Comparison of ENCODE assay signal across 11 mouse cellular contexts in the genomic region with DNA sequence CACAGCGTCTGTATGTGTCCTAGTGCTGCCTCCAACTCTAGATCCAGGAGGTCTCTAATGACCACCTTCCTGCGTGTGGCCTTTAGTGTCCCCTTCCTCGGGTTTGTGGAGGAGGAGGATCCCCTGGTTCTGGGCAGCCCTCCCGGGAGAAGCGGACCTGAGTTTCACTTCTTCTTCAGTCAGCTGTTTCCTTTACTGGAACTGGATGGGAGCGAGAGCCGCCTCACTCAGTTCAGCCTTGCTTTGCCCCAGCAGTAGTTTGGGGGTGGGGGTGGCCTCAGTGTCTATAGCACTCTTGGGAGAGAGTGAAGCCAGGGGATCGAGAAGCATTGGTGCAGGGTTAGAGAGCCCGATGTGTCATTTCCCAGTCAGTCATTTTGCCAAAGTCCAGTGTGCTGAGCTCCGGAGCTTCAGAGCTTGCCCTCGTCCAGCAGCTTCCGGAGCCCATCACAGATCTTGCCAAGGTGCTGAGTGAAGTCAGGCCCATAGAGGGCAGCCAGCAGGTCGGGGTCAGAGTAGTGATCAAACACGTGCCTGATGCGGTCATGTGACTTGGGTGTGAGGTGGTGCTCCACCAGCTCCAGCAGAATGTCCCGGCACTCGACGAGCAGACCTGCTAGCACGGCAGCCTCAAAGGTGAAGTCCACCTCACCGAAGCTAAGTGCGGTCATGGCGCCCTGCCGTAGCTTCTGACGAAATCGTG. TPM values are rescaled to one million over a fixed set of nuclear protein-coding genes. Genes with fewer than 3 reads are reported as not detected.
A peak's percentile ranks its signal among the peaks of the same experiment; 100 is the strongest.
DNase-seq lines count a peak whose midpoint lies in the region; ATAC-seq lines count a peak whose summit lies in the region.
"Had no signal": no experiment of that assay in that cellular context is flagged by ENCODE, and none has a peak within 500 bp of the region (broad histone marks: within the 10 kb centered on the region; RNA-seq: fewer than 3 reads in every experiment).

No protein-coding gene starts in this region.

- no peaks in the 10 kb centered on the region for H3K27me3 ChIP-seq in heart, embryonic 14.5 days (ENCODE audit: control insufficient read depth, insufficient read depth, low read length)
- H3K27me3 ChIP-seq: hindbrain, embryonic 12.5 days had no signal

- no peak for DNase-seq in heart, adult 8-10 months (ENCODE audit: low spot score)
- DNase-seq in thymus, postnatal 14 days = peak; percentile 12
- no peak for DNase-seq in thymus, postnatal 0 days (ENCODE audit: low spot score)
- DNase-seq in kidney, postnatal 10 days = peak; percentile 63
- no peak for DNase-seq in right cerebral cortex, postnatal 36 days (ENCODE audit: low spot score in 2 of 2)
- no peak for DNase-seq in gastrocnemius, adult 18-20 months (ENCODE audit: low spot score)
- DNase-seq in MN1 (ENCODE audit: low spot score) = no peak
- DNase-seq: cerebellum, adult 18-20 months had no signal

- ATAC-seq in heart, embryonic 14.5 days (ENCODE audit: insufficient number of reproducible peaks, insufficient read depth, low FRiP score, low read depth) = no peak

- peak overlapping the region in 1 of 2 experiments; percentile 13; a peak in 1 of 4 replicates for H3K4me3 ChIP-seq in heart, embryonic 14.5 days (ENCODE audit: control insufficient read depth in 1 of 2, insufficient read depth in 1 of 2, low read depth in 1 of 2, low read length in 2 of 2)
- H3K4me3 ChIP-seq: hindbrain, embryonic 12.5 days; myocyte had no signal

- 58% methylated on average over 25 of the region's 25 CpGs for WGBS in heart, embryonic 14.5 days

- H3K9ac ChIP-seq in heart, embryonic 14.5 days (ENCODE audit: low read length) = 0 out of 2 replicates have a peak overlapping the region, but pooled peaks have one; percentile 30
- H3K9ac ChIP-seq: hindbrain, embryonic 12.5 days had no signal

- peaks cover 0 to 12% of the 10 kb centered on the region in 2 experiments; a peak in 2 of 4 replicates for H3K4me1 ChIP-seq in heart, embryonic 14.5 days (ENCODE audit: control insufficient read depth in 2 of 2, insufficient read depth in 2 of 2, low read length in 2 of 2)

- H3K4me2 ChIP-seq in heart, embryonic 14.5 days (ENCODE audit: low read length) = peak overlapping the region; percentile 52
- H3K4me2 ChIP-seq: hindbrain, embryonic 12.5 days had no signal

- H3K9me3 ChIP-seq in heart, embryonic 14.5 days (ENCODE audit: control insufficient read depth, low read length) = no peaks in the 10 kb centered on the region
- H3K9me3 ChIP-seq: hindbrain, embryonic 12.5 days had no signal

- H3K27ac ChIP-seq in heart, embryonic 14.5 days (replicated peaks in 1 of 2; ENCODE audit: control insufficient read depth in 1 of 2, insufficient read depth in 1 of 2, low read depth in 2 of 2, low read length in 2 of 2) = no peak overlapping the region
- H3K27ac ChIP-seq: hindbrain, embryonic 12.5 days had no signal

- peaks cover 9% of the 10 kb centered on the region; the same call in 1 of the 2 replicates for H3K36me3 ChIP-seq in heart, embryonic 14.5 days (ENCODE audit: control insufficient read depth, insufficient read depth, low read length)

RNA-seq across cellular contexts. Expression of gene Tnfaip8l2, which starts 2.4 kb away (rescaled TPM):
- polyA plus RNA-seq in heart, embryonic 14.5 days (2014; fragmentation: Nextera tagmentation; extraction: Ambion mirVana) = 2.6 and 3.3 TPM in 2 replicates
- 1 to 10 TPM in 3 of 4 experiments, under 1 TPM in 1; 0.62 to 1.9 (median 1.5) TPM for total RNA-seq in heart, adult 8-10 months (2022)
- 39.0 and 41.2 TPM in 2 replicates for polyA plus RNA-seq in thymus, postnatal 0 days (2015; fragmentation: Nextera tagmentation; extraction: Ambion mirVana)
- total RNA-seq in gastrocnemius, adult 18-20 months (2021) = under 1 TPM; 0.27 to 0.55 TPM

RNA-seq across cellular contexts. Expression of gene Lysmd1, which starts 5.8 kb away (rescaled TPM):
- polyA plus RNA-seq in heart, embryonic 14.5 days (2014; fragmentation: Nextera tagmentation; extraction: Ambion mirVana) = 8.1 and 8.4 TPM in 2 replicates
- 1 to 10 TPM; 4.8 to 5.4 (median 5.0) TPM for total RNA-seq in heart, adult 8-10 months (2022)
- polyA plus RNA-seq in thymus, postnatal 0 days (2015; fragmentation: Nextera tagmentation; extraction: Ambion mirVana) = 21.1 and 23.4 TPM in 2 replicates
- total RNA-seq in gastrocnemius, adult 18-20 months (2021) = 1 to 10 TPM; 6.3 to 6.6 TPM

RNA-seq across cellular contexts. Expression of gene Scnm1, which starts 5.9 kb away (rescaled TPM):
- 58.5 and 58.7 TPM in 2 replicates for polyA plus RNA-seq in heart, embryonic 14.5 days (2014; fragmentation: Nextera tagmentation; extraction: Ambion mirVana)
- 10 to 100 TPM; 29.0 to 39.4 (median 33.2) TPM for total RNA-seq in heart, adult 8-10 months (2022)
- polyA plus RNA-seq in thymus, postnatal 0 days (2015; fragmentation: Nextera tagmentation; extraction: Ambion mirVana) = 77.4 and 81.3 TPM in 2 replicates
- total RNA-seq in gastrocnemius, adult 18-20 months (2021) = 10 to 100 TPM; 34.6 to 46.5 TPM

RNA-seq across cellular contexts. Expression of gene Tmod4, which starts 15.5 kb away (rescaled TPM):
- 1.6 and 2.2 TPM in 2 replicates for polyA plus RNA-seq in heart, embryonic 14.5 days (2014; fragmentation: Nextera tagmentation; extraction: Ambion mirVana)
- total RNA-seq in heart, adult 8-10 months (2022) = 10 to 100 TPM; 35.7 to 43.4 (median 39.0) TPM
- 1.6 and 1.8 TPM in 2 replicates for polyA plus RNA-seq in thymus, postnatal 0 days (2015; fragmentation: Nextera tagmentation; extraction: Ambion mirVana)
- total RNA-seq in gastrocnemius, adult 18-20 months (2021) = 100 to 1,000 TPM; 663 to 722 TPM

RNA-seq across cellular contexts. Expression of gene Sema6c, which starts 20.5 kb away (rescaled TPM):
- polyA plus RNA-seq in heart, embryonic 14.5 days (2014; fragmentation: Nextera tagmentation; extraction: Ambion mirVana) = 3.2 and 5.8 TPM in 2 replicates
- 1 to 10 TPM; 2.6 to 8.1 (median 5.5) TPM for total RNA-seq in heart, adult 8-10 months (2022)
- 1.1 and 1.4 TPM in 2 replicates for polyA plus RNA-seq in thymus, postnatal 0 days (2015; fragmentation: Nextera tagmentation; extraction: Ambion mirVana)
- 100 to 1,000 TPM in 1 of 2 experiments, 10 to 100 TPM in 1; 75.9 to 111 TPM for total RNA-seq in gastrocnemius, adult 18-20 months (2021)

Comparison
In these comparisons a context has a peak if more than half of its experiments do, and no peak if none do; other contexts are left out.
1. DNase-seq: peak in thymus, postnatal 14 days (single experiment) and kidney, postnatal 10 days (single experiment); none in heart, adult 8-10 months (single experiment), thymus, postnatal 0 days (single experiment), right cerebral cortex, postnatal 36 days (0 of 2), gastrocnemius, adult 18-20 months (single experiment) and MN1 (single experiment).